Mouse (Mus musculus) bone marrow macrophage, adult 2 months (primary cell): Measurements from ENCODE around the gene Ttc29.

Source experiments
- CTCF ChIP-seq: IDR thresholded peaks from 2 replicates; pipeline ENCODE4 v1.5.1; 2012; ENCODE audit warnings: low read depth, mild to moderate bottlenecking, low read length, moderate library complexity
- POLR2A ChIP-seq: IDR thresholded peaks from 2 replicates; pipeline ENCODE4 v1.6.1; 2012; ENCODE audit warnings: mild to moderate bottlenecking, low read depth, low read length, borderline replicate concordance

GRCm38 (mm10) chr8:78437140-78438045, 224.3 kb downstream of the Ttc29 start:
- TF ChIP-seq CTCF (no peak), POLR2A (no peak)
